Mouse (Mus musculus) brain, adult 2 months (tissue): ENCODE measurements around the gene Gfod2.

Source experiments
- DNase-seq: peaks from one replicate; pipeline ENCODE4 v3.0.0; 2011; ENCODE audit warnings: low read depth, low spot score

Gene Gfod2

GRCm38 (mm10) chr8:105685796-105686308 is 72.6 kb downstream of the Gfod2 start, which contains the start of gene Carmil2:
Carmil2 (plus strand) TSS chr8:105686274.
- DNase-seq, result no peak

- DNase-seq, result no peak
These were observed 73.1 kb downstream of the Gfod2 start for GRCm38 (mm10) chr8:105685325-105685724.

- no peak for DNase-seq
These were observed 80.6 kb downstream of the Gfod2 start for GRCm38 (mm10) chr8:105677891-105678290.
